Mouse (Mus musculus): ENCODE data around the gene Txlng. TPM values are rescaled to one million over a fixed set of nuclear protein-coding genes. Genes with fewer than 3 reads are reported as not detected.
"Not testable (repeated sequence)": the region's sequence is repeated elsewhere in the genome, so short reads cannot be mapped to it uniquely, and the experiment has no call there.

Gene Txlng
- polyA plus RNA-seq, 1 experiment from 2014 or later: 11.7 TPM

- H3K27me3 ChIP-seq (ENCODE audit: control insufficient read depth, insufficient read depth, low read length): no peaks in the 10 kb centered on the region
- no peaks in the 10 kb centered on the region for H3K9me3 ChIP-seq (ENCODE audit: control insufficient read depth, low read length)
- H3K27ac ChIP-seq (replicated peaks in 1 of 2; ENCODE audit: control insufficient read depth in 1 of 2, insufficient read depth in 1 of 2, low read depth in 2 of 2, low read length in 2 of 2): no peak overlapping the region
- peak overlapping the region; percentile 85 for H3K4me2 ChIP-seq (ENCODE audit: low read length)
- WGBS: 42% methylated on average over 6 of the region's 6 CpGs
- peak overlapping the region; percentile 58 to 70; a peak in 3 of 4 replicates for H3K4me3 ChIP-seq (ENCODE audit: control insufficient read depth in 1 of 2, insufficient read depth in 1 of 2, low read depth in 1 of 2, low read length in 2 of 2)
- no peak for ATAC-seq (ENCODE audit: insufficient number of reproducible peaks, insufficient read depth, low FRiP score, low read depth)
- no peaks in the 10 kb centered on the region for H3K36me3 ChIP-seq (ENCODE audit: control insufficient read depth, insufficient read depth, low read length)
- peak overlapping the region; percentile 81 for H3K9ac ChIP-seq (ENCODE audit: low read length)
- 0 out of 4 replicates have a peak, but pooled peaks cover 0 to 3% of the 10 kb centered on the region in 2 experiments for H3K4me1 ChIP-seq (ENCODE audit: control insufficient read depth in 2 of 2, insufficient read depth in 2 of 2, low read length in 2 of 2)
These were observed 1.2 kb downstream of the Txlng start for GRCm38 (mm10) chrX:162828016-162828415.

GRCm38 (mm10) chrX:162800371-162800770 lies 28.9 kb downstream of the Txlng start:
- Histone ChIP-seq H3K4me2 (ENCODE audit: low read length) (no peak overlapping the region), H3K27me3 (ENCODE audit: control insufficient read depth, insufficient read depth, low read length) (no peaks in the 10 kb centered on the region), H3K9me3 (ENCODE audit: control insufficient read depth, low read length) (no peaks in the 10 kb centered on the region), H3K9ac (ENCODE audit: low read length) (no peak overlapping the region), H3K27ac (replicated peaks in 1 of 2; ENCODE audit: control insufficient read depth in 1 of 2, insufficient read depth in 1 of 2, low read depth in 2 of 2, low read length in 2 of 2) (no peak overlapping the region), H3K4me1 (ENCODE audit: control insufficient read depth in 2 of 2, insufficient read depth in 2 of 2, low read length in 2 of 2) (no peaks in the 10 kb centered on the region), H3K36me3 (ENCODE audit: control insufficient read depth, insufficient read depth, low read length) (0 out of 2 replicates have a peak, but pooled peaks cover 3% of the 10 kb centered on the region), H3K4me3 (ENCODE audit: control insufficient read depth in 1 of 2, insufficient read depth in 1 of 2, low read depth in 1 of 2, low read length in 2 of 2) (no peak overlapping the region)
- ATAC-seq (ENCODE audit: insufficient number of reproducible peaks, insufficient read depth, low FRiP score, low read depth): no peak

DNA sequence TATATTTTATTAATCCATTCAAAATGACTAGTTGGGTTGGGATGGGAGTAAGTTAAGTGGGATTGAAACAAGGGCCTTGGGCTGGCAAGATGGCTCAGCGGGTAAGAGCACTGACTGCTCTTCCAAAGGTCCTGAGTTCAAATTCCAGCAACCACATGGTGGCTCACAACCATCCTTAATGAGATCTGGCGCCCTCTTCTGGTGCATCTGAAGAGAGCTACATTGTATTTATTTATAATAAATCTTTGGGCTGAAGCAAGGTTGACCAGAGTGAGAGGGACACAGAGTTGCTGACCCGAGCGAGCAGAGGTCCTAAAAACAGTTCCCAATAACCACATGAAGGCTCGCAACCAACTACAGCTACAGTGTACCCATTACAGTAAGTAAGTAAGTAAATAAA lies 37.9 kb downstream of the Txlng start:
- H3K4me2 ChIP-seq (ENCODE audit: low read length); H3K9ac ChIP-seq (ENCODE audit: low read length): not testable (repeated sequence)
- WGBS: 74% methylated on average over 5 of the region's 5 CpGs

GRCm38 (mm10) chrX:162788372-162788771 lies 40.9 kb downstream of the Txlng start:
- no peaks in the 10 kb centered on the region for H3K27me3 ChIP-seq (ENCODE audit: control insufficient read depth, insufficient read depth, low read length)
- no peak overlapping the region for H3K27ac ChIP-seq (replicated peaks in 1 of 2; ENCODE audit: control insufficient read depth in 1 of 2, insufficient read depth in 1 of 2, low read depth in 2 of 2, low read length in 2 of 2)
- no peak overlapping the region for H3K4me2 ChIP-seq (ENCODE audit: low read length)
- no peak overlapping the region for H3K4me3 ChIP-seq (ENCODE audit: control insufficient read depth in 1 of 2, insufficient read depth in 1 of 2, low read depth in 1 of 2, low read length in 2 of 2)
- H3K36me3 ChIP-seq (ENCODE audit: control insufficient read depth, insufficient read depth, low read length): peaks cover 41% of the 10 kb centered on the region
- H3K9ac ChIP-seq (ENCODE audit: low read length): no peak overlapping the region
- no peak for ATAC-seq (ENCODE audit: insufficient number of reproducible peaks, insufficient read depth, low FRiP score, low read depth)
- 66% methylated on average over 1 of the region's 1 CpGs for WGBS
- no peaks in the 10 kb centered on the region for H3K4me1 ChIP-seq (ENCODE audit: control insufficient read depth in 2 of 2, insufficient read depth in 2 of 2, low read length in 2 of 2)
- H3K9me3 ChIP-seq (ENCODE audit: control insufficient read depth, low read length): no peaks in the 10 kb centered on the region

More for the DNA sequence above, 37.9 kb downstream of the Txlng start:
- H3K36me3 ChIP-seq (ENCODE audit: control insufficient read depth, insufficient read depth, low read length): peaks cover 28% of the 10 kb centered on the region
- not testable (repeated sequence) for H3K27me3 ChIP-seq (ENCODE audit: control insufficient read depth, insufficient read depth, low read length); H3K27ac ChIP-seq (replicated peaks in 1 of 2; ENCODE audit: control insufficient read depth in 1 of 2, insufficient read depth in 1 of 2, low read depth in 2 of 2, low read length in 2 of 2); H3K4me3 ChIP-seq (ENCODE audit: control insufficient read depth in 1 of 2, insufficient read depth in 1 of 2, low read depth in 1 of 2, low read length in 2 of 2); ATAC-seq (ENCODE audit: insufficient number of reproducible peaks, insufficient read depth, low FRiP score, low read depth); H3K4me1 ChIP-seq (ENCODE audit: control insufficient read depth in 2 of 2, insufficient read depth in 2 of 2, low read length in 2 of 2); H3K9me3 ChIP-seq (ENCODE audit: control insufficient read depth, low read length)

GRCm38 (mm10) chrX:162770726-162771125 lies 58.5 kb downstream of the Txlng start:
- no peak overlapping the region for H3K9ac ChIP-seq (ENCODE audit: low read length)
- peaks cover 91% of the 10 kb centered on the region for H3K36me3 ChIP-seq (ENCODE audit: control insufficient read depth, insufficient read depth, low read length)

GRCm38 (mm10) chrX:162761716-162762395 lies 67.4 kb downstream of the Txlng start:
- Histone ChIP-seq H3K9ac (ENCODE audit: low read length) (peak overlapping the region; percentile 91), H3K27me3 (ENCODE audit: control insufficient read depth, insufficient read depth, low read length) (no peaks in the 10 kb centered on the region), H3K4me3 (ENCODE audit: control insufficient read depth in 1 of 2, insufficient read depth in 1 of 2, low read depth in 1 of 2, low read length in 2 of 2) (peak overlapping the region; percentile 72 to 85), H3K9me3 (ENCODE audit: control insufficient read depth, low read length) (no peaks in the 10 kb centered on the region), H3K4me2 (ENCODE audit: low read length) (peak overlapping the region; percentile 66), H3K27ac (replicated peaks in 1 of 2; ENCODE audit: control insufficient read depth in 1 of 2, insufficient read depth in 1 of 2, low read depth in 2 of 2, low read length in 2 of 2) (peak overlapping the region in 1 of 2 experiments; percentile 98; a peak in 1 of 4 replicates), H3K36me3 (ENCODE audit: control insufficient read depth, insufficient read depth, low read length) (peaks cover 30% of the 10 kb centered on the region), H3K4me1 (ENCODE audit: control insufficient read depth in 2 of 2, insufficient read depth in 2 of 2, low read length in 2 of 2) (peaks cover 0 to 8% of the 10 kb centered on the region in 2 experiments; a peak in 2 of 4 replicates)
- ATAC-seq (ENCODE audit: insufficient number of reproducible peaks, insufficient read depth, low FRiP score, low read depth): no peak
- WGBS: 25% methylated on average over 9 of the region's 9 CpGs

More at GRCm38 (mm10) chrX:162770726-162771125, 58.5 kb downstream of the Txlng start:
- Histone ChIP-seq H3K4me3 (ENCODE audit: control insufficient read depth in 1 of 2, insufficient read depth in 1 of 2, low read depth in 1 of 2, low read length in 2 of 2) (no peak overlapping the region), H3K4me1 (ENCODE audit: control insufficient read depth in 2 of 2, insufficient read depth in 2 of 2, low read length in 2 of 2) (no peaks in the 10 kb centered on the region), H3K27ac (replicated peaks in 1 of 2; ENCODE audit: control insufficient read depth in 1 of 2, insufficient read depth in 1 of 2, low read depth in 2 of 2, low read length in 2 of 2) (no peak overlapping the region), H3K4me2 (ENCODE audit: low read length) (no peak overlapping the region), H3K9me3 (ENCODE audit: control insufficient read depth, low read length) (no peaks in the 10 kb centered on the region), H3K27me3 (ENCODE audit: control insufficient read depth, insufficient read depth, low read length) (no peaks in the 10 kb centered on the region)
- WGBS: 77% methylated on average over 1 of the region's 1 CpGs
- ATAC-seq (ENCODE audit: insufficient number of reproducible peaks, insufficient read depth, low FRiP score, low read depth): no peak

DNA sequence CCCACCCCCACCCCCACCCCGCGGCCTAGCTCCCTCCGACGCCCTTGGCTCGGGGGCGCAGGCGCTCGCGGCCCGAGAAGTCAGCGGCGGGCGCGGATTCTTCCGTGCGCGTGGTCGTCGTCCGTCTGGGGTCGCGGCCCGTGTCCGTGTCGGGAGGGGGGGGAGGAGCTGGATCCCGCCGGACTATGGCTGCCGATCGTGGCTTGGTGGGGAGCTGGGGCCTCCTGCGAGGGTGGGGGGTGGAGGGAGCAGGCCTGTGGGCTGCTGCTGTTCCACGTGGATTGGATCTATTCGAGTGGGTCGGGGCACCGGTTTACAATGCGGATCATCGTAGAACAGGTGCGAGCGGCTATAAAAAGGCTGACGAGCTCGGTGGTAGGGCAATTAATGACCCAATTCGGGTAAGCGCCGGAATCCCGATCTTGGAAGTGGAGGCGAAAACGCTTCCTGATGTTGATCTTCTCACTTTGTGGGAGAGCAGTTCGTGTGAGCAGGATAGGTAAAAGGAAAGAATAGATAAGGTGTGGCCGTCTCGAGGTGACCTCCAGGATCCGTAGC lies 68.2 kb downstream of the Txlng start:
- WGBS: 20% methylated on average over 47 of the region's 50 CpGs
- Histone ChIP-seq H3K9me3 (ENCODE audit: control insufficient read depth, low read length) (no peaks in the 10 kb centered on the region), H3K4me3 (ENCODE audit: control insufficient read depth in 1 of 2, insufficient read depth in 1 of 2, low read depth in 1 of 2, low read length in 2 of 2) (peak overlapping the region; percentile 72 to 85), H3K9ac (ENCODE audit: low read length) (peak overlapping the region; percentile 91), H3K36me3 (ENCODE audit: control insufficient read depth, insufficient read depth, low read length) (peaks cover 22% of the 10 kb centered on the region), H3K4me2 (ENCODE audit: low read length) (peak overlapping the region; percentile 66), H3K4me1 (ENCODE audit: control insufficient read depth in 2 of 2, insufficient read depth in 2 of 2, low read length in 2 of 2) (peaks cover 0 to 8% of the 10 kb centered on the region in 2 experiments; a peak in 2 of 4 replicates), H3K27ac (replicated peaks in 1 of 2; ENCODE audit: control insufficient read depth in 1 of 2, insufficient read depth in 1 of 2, low read depth in 2 of 2, low read length in 2 of 2) (peak overlapping the region; percentile 20 to 98), H3K27me3 (ENCODE audit: control insufficient read depth, insufficient read depth, low read length) (no peaks in the 10 kb centered on the region)
- ATAC-seq (ENCODE audit: insufficient number of reproducible peaks, insufficient read depth, low FRiP score, low read depth): peak; percentile 2; the same call in 1 of the 2 replicates
